Mouse (Mus musculus): Measurements from ENCODE around the gene Figla. TPM values are rescaled to one million over a fixed set of nuclear protein-coding genes. Genes with fewer than 3 reads are reported as not detected.

The Figla gene
- polyA plus RNA-seq, 1 experiment from 2014 or later = not detected

DNA sequence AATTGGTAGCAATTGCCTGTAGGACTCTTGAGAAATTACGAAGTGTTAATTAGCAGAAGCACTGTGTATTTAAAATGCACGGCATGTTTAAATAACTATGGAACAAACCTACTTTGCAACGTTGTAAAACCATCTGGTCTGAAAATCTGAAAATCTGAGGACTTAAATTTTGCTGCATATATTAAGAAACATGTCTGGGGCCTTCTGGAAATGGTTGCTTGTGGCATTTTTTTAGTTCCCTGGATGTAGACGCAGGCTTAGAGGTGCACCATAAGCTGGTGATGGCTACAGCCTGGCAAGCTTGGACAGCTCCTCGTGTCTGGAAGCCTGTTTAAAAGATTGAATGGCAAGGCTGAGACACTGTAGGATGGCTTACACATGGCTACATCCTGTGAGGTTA lies 53.0 kb downstream of the Figla start:
- WGBS = 73% methylated on average over 5 of the region's 5 CpGs
- no peak for ATAC-seq (ENCODE audit: insufficient number of reproducible peaks, insufficient read depth, low FRiP score, low read depth)
- no peaks in the 10 kb centered on the region for H3K36me3 ChIP-seq (ENCODE audit: control insufficient read depth, insufficient read depth, low read length)
- H3K27ac ChIP-seq (ENCODE audit: low read length) = no peak overlapping the region
- H3K9ac ChIP-seq (replicated peaks; ENCODE audit: low read depth, low read length) = no peak overlapping the region
- no peaks in the 10 kb centered on the region for H3K27me3 ChIP-seq (ENCODE audit: control insufficient read depth, insufficient read depth, low read length)
- H3K4me3 ChIP-seq (ENCODE audit: low read depth, low read length) = no peak overlapping the region
- no peak overlapping the region for H3K4me2 ChIP-seq (replicated peaks; ENCODE audit: low read depth, low read length)
- H3K4me1 ChIP-seq (ENCODE audit: control insufficient read depth, insufficient read depth, low read length) = no peaks in the 10 kb centered on the region
- H3K9me3 ChIP-seq (ENCODE audit: control insufficient read depth, low read depth, low read length) = no peaks in the 10 kb centered on the region

DNA sequence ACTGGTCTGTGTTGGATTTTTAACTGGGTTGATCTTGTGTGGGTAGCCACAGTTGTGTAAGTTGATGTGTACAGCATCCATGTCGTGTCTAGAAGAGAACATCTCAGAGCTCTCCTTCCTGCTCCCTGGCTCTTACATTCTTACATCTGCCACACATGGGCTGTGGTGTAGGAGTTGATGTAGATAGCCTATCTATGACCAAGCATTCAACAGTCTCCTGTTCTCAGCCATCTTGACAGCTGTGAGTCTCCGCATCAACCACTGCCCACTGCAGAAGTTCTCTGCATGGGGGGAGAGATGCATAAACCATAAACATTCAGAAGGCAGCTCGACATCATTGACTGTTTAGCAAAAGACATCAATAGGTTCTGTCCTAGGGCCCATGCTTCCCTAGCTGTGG lies 53.9 kb downstream of the Figla start:
- Histone ChIP-seq H3K9me3 (ENCODE audit: control insufficient read depth, low read depth, low read length) (no peaks in the 10 kb centered on the region), H3K4me2 (replicated peaks; ENCODE audit: low read depth, low read length) (no peak overlapping the region), H3K4me3 (ENCODE audit: low read depth, low read length) (no peak overlapping the region), H3K36me3 (ENCODE audit: control insufficient read depth, insufficient read depth, low read length) (no peaks in the 10 kb centered on the region), H3K27ac (ENCODE audit: low read length) (no peak overlapping the region), H3K27me3 (ENCODE audit: control insufficient read depth, insufficient read depth, low read length) (no peaks in the 10 kb centered on the region), H3K4me1 (ENCODE audit: control insufficient read depth, insufficient read depth, low read length) (no peaks in the 10 kb centered on the region), H3K9ac (replicated peaks; ENCODE audit: low read depth, low read length) (no peak overlapping the region)
- ATAC-seq (ENCODE audit: insufficient number of reproducible peaks, insufficient read depth, low FRiP score, low read depth) = no peak
- 89% methylated on average over 3 of the region's 3 CpGs for WGBS

DNA sequence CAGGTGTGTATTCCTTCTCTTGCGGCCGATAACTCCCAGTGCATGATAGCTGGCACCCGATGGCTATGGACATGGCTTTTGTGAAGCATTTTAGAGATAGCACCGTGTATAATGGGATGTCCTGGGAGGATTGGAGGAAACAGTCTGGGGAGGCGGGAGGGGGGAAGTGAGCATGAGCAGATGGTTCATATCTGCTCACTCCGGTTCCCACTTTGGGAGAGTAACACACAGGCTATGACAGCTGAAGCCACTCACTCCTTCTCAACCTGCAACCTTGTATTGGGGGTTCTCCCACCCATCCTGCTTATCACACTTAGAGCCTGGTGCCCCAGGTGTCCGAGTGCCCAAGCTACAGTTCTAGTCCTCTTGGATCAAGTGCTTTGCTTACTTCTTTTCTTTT lies 54.3 kb downstream of the Figla start:
- no peak for ATAC-seq (ENCODE audit: insufficient number of reproducible peaks, insufficient read depth, low FRiP score, low read depth)
- H3K4me3 ChIP-seq (ENCODE audit: low read depth, low read length) = no peak overlapping the region
- no peaks in the 10 kb centered on the region for H3K36me3 ChIP-seq (ENCODE audit: control insufficient read depth, insufficient read depth, low read length)
- H3K9ac ChIP-seq (replicated peaks; ENCODE audit: low read depth, low read length) = no peak overlapping the region
- no peaks in the 10 kb centered on the region for H3K9me3 ChIP-seq (ENCODE audit: control insufficient read depth, low read depth, low read length)
- H3K27ac ChIP-seq (ENCODE audit: low read length) = no peak overlapping the region
- no peaks in the 10 kb centered on the region for H3K4me1 ChIP-seq (ENCODE audit: control insufficient read depth, insufficient read depth, low read length)
- no peaks in the 10 kb centered on the region for H3K27me3 ChIP-seq (ENCODE audit: control insufficient read depth, insufficient read depth, low read length)
- 72% methylated on average over 7 of the region's 7 CpGs for WGBS
- no peak overlapping the region for H3K4me2 ChIP-seq (replicated peaks; ENCODE audit: low read depth, low read length)

Other genes with a start within 250 kb of the Figla start
- not detected in 2 replicates for gene Nat8f6, start 195.2 kb upstream of the Figla start, polyA plus RNA-seq (2014; fragmentation: Nextera tagmentation; extraction: Ambion mirVana)
- gene Nat8f5, start 195.2 kb upstream of the Figla start, polyA plus RNA-seq (2014; fragmentation: Nextera tagmentation; extraction: Ambion mirVana) = not detected in 2 replicates
- gene Nat8, start 184.1 kb upstream of the Figla start, polyA plus RNA-seq (2014; fragmentation: Nextera tagmentation; extraction: Ambion mirVana) = not detected in 2 replicates
- gene Nat8f2, start 147.0 kb upstream of the Figla start, polyA plus RNA-seq (2014; fragmentation: Nextera tagmentation; extraction: Ambion mirVana) = not detected in 2 replicates
- 4.8 and 6.4 TPM in 2 replicates for gene Nat8f4, start 111.3 kb upstream of the Figla start, polyA plus RNA-seq (2014; fragmentation: Nextera tagmentation; extraction: Ambion mirVana)
- gene Tprkb, start 104.3 kb upstream of the Figla start, polyA plus RNA-seq (2014; fragmentation: Nextera tagmentation; extraction: Ambion mirVana) = 30.1 and 32.5 TPM in 2 replicates
- gene Nat8f1, start 100.5 kb upstream of the Figla start, polyA plus RNA-seq (2014; fragmentation: Nextera tagmentation; extraction: Ambion mirVana) = 4.4 and 5.6 TPM in 2 replicates
- 60.0 and 66.2 TPM in 2 replicates for gene Dusp11, start 54.5 kb upstream of the Figla start, polyA plus RNA-seq (2014; fragmentation: Nextera tagmentation; extraction: Ambion mirVana)
- gene Add2, start 12.5 kb downstream of the Figla start, polyA plus RNA-seq (2014; fragmentation: Nextera tagmentation; extraction: Ambion mirVana) = 7.1 and 7.7 TPM in 2 replicates
- 4.7 and 5.8 TPM in 2 replicates for gene Tgfa, start 179.1 kb downstream of the Figla start, polyA plus RNA-seq (2014; fragmentation: Nextera tagmentation; extraction: Ambion mirVana)